Mouse (Mus musculus) erythroblast, embryonic 14.5 days (primary cell): ENCODE measurements around the gene Sf3b3.

Experiments
- GATA1 ChIP-seq: IDR thresholded peaks from 2 replicates; pipeline ENCODE4 v1.6.1; 2012; ENCODE audit warnings: low read length, inconsistent platforms, mixed read lengths
- TAL1 ChIP-seq: IDR thresholded peaks from 3 replicates; pipeline ENCODE4 v1.6.1; 2012; ENCODE audit warnings: low read length, inconsistent platforms, mixed read lengths

DNA sequence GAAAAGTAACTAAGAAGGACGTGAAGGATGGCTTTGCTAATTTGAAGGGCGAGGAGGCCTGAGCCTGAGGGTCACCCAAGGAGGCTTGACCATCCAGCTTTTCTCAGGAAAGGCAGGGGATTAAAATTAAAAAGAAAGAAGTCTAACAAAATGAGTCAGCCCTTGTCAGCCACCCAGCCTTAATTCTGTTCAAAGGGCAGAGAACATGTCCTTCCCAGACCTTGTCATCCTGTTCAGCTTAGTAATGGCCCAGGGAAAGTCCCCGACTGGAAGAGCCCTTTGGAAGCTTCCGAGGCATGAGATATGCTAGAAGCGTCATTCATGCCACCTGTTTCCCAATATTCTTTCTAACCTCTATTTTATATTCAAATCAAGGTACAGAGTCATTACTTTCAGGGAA, 43.6 kb downstream of the Sf3b3 start:
- TF ChIP-seq TAL1 (no peak), GATA1 (no peak)
